Mouse (Mus musculus): ENCODE measurements around the gene Zfp1.

DNA sequence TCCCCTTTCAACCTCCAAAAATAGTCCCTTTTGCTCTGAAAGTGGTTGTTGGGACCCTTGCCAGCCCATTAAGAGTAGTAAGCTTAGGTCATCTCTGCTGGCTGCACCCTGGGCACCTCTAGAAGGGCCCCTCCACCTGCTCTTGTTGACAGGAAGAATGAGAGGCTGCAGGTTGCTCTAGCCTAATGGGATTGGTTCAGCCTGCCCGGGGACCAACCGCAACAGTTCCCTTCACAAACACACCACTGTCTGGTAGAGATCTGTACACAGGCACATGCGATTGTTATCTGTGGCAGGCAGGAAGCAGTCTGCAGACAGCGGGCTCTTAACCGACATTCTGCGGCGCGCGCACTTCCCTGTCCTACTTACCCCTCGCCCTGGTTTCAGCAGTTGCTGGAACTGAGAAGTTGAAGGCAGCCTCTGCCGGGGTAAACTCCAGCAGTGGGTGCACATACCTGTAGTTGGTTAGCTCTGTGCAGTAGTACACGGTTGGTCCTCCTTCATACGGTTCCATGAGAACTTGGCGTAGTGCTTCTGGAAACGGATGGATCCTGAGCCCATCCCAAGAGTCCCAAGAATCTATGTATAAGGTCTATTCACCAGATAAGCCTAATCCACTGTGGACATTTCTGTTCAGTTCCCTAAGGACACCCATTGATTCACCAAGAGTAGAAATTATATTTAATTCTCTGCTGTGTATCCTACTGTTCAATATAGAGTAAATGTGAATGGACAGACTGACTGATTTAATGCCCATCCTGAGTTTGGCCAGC, 47.3 kb upstream of the Zfp1 start:
- TF ChIP-seq CTCF (conservative IDR thresholded peaks at IDR 0.05; ENCODE audit: low read length) = no peak
- no peak for TF ChIP-seq NANOG (IDR thresholded peaks at IDR 0.05; ENCODE audit: borderline replicate concordance, low read length)
- TF ChIP-seq POU5F1 (IDR thresholded peaks at IDR 0.05; ENCODE audit: borderline replicate concordance, low read length) = no peak

Measured in E14TG2a.4 (cell line).